Mouse (Mus musculus) liver, embryonic 13.5 days (tissue): ENCODE measurements around the gene Ldlrap1. TPM values are rescaled to one million over a fixed set of nuclear protein-coding genes. Genes with fewer than 3 reads are reported as not detected.
A peak's percentile ranks its signal among the peaks of the same experiment; 100 is the strongest.

Experiments used
- ATAC-seq: fragments of 200-750 bp; cut with Nextera tagmentation; 2 replicates; pipeline ENCODE4 v1.8.0; 2017; ENCODE audit warnings: low read depth, mild to moderate bottlenecking, moderate number of reproducible peaks, moderate library complexity
- DNase-seq: peaks from one replicate; pipeline ENCODE4 v3.0.0; 2022
- H3K27ac ChIP-seq: fragments of 300-500 bp; sonication (generic); 2 replicates; pipeline ENCODE4 v1.5.1; 2015; ENCODE audit warnings: moderate library complexity, mild to moderate bottlenecking, inconsistent platforms
- H3K27me3 ChIP-seq: fragments of 300-500 bp; sonication (generic); 2 replicates; pipeline ENCODE4 v1.6.1; 2015; ENCODE audit warnings: mild to moderate bottlenecking, inconsistent platforms
- H3K36me3 ChIP-seq: fragments of 300-500 bp; sonication (generic); 2 replicates; pipeline ENCODE4 v1.6.1; 2015; ENCODE audit warnings: mild to moderate bottlenecking, inconsistent platforms
- H3K4me1 ChIP-seq: fragments of 300-500 bp; sonication (generic); replicated peaks from 2 replicates; pipeline ENCODE4 v1.6.1; 2015; ENCODE audit warnings: inconsistent platforms
- H3K4me2 ChIP-seq: fragments of 300-500 bp; sonication (generic); 2 replicates; pipeline ENCODE4 v1.6.1; 2015; ENCODE audit warnings: inconsistent platforms, mild to moderate bottlenecking, moderate library complexity
- H3K4me3 ChIP-seq: fragments of 300-500 bp; sonication (generic); replicated peaks from 2 replicates; pipeline ENCODE4 v1.5.1; 2015; ENCODE audit warnings: mild to moderate bottlenecking, inconsistent platforms
- H3K9ac ChIP-seq: fragments of 300-500 bp; sonication (generic); 2 replicates; pipeline ENCODE4 v1.6.1; 2015; ENCODE audit warnings: mild to moderate bottlenecking, inconsistent platforms
- H3K9me3 ChIP-seq: fragments of 300-500 bp; sonication (generic); replicated peaks from 2 replicates; pipeline ENCODE4 v1.6.1; 2016; ENCODE audit warnings: inconsistent platforms
- WGBS: fragments of 180-500 bp; shearing (Covaris S2); methylation state at CpG from one replicate; pipeline ENCODE4 v1.1.7; 2015; ENCODE audit not compliant: insufficient replicate concordance; 5-methylcytosine and 5-hydroxymethylcytosine counted together
- polyA plus RNA-seq: library from polyadenylated mRNA; unstranded; fragments of >200 nt; fragmentation: Nextera tagmentation; extraction: Ambion mirVana; gene quantifications from 2 replicates; pipeline ENCODE4 v1.2.1, GENCODE M21; 2015

The Ldlrap1 gene
- polyA plus RNA-seq, 1 experiment from 2014 or later, result 20.3 TPM

DNA sequence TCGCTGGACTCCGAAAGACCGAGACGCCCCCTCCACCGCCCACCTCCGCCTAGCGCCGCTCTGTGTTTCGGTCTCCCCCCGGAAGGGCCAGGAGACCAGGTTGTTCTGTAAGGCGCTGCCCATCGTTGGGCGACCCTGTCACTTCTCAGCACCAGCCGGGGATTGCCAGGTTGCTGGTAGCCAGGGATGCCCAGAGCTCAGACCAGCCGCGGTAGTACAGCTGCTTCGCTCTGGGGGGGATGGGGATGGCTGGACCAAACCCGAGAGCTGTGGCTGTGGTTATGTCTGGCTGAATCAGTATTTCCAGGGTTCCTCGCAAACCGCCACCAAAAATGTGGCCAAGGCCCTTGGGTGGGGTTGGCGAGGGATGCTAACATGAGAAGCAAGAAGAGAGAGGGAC lies 63.2 kb downstream of the Ldlrap1 start:
- 3% methylated on average over 21 of the region's 21 CpGs for WGBS
- H3K4me2 ChIP-seq, result peak overlapping the region; percentile 90
- no peaks in the 10 kb centered on the region for H3K9me3 ChIP-seq
- peak overlapping the region; percentile 67 for H3K4me3 ChIP-seq
- H3K9ac ChIP-seq, result peak overlapping the region; percentile 35; the same call in 1 of the 2 replicates
- H3K4me1 ChIP-seq, result peaks cover 35% of the 10 kb centered on the region
- ATAC-seq (no peak), DNase-seq (no peak)
- H3K27ac ChIP-seq, result no peak overlapping the region
- peaks cover 78% of the 10 kb centered on the region for H3K27me3 ChIP-seq
- H3K36me3 ChIP-seq, result no peaks in the 10 kb centered on the region

DNA sequence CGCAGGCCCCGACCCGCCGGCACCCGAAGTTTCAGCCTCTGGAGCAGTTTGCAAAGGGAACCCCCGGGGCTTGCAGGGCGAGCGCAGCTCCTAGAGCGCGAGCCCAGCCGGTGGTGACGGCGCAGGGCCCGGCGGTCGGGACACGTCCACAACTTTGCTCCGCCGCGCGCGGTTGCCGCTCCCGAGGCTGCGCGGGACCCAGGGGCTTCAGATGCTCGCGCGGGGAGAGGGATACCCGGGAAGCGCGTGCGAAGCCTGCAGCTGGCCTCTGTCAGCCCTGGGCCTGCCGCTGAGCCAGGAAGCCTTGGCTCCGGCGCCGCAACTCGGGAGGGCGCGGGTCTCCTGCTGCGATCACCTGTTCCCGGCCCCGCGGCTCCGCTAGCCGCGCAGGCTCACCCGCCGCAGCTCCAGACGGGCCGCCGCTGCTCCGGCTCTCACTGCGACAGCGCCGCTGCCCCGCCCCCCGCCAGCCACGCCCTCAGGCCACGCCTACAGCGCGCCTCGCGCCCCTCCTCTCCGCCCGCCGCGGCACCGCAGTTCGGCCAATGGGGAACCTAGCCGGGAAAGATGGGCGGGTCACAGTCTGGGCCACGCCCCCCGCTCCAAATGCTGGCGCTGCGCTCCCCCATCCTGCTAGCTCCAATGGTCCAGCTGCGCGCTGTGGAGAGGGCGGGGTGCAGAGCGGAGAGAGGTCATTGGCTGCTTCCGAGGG lies 63.8 kb downstream of the Ldlrap1 start, which contains the start of gene Man1c1:
TSS of gene Man1c1 (minus strand) at position 456 of the 712 bp plus-strand sequence.
- Histone ChIP-seq H3K4me3 (peak within 1 kb of the TSS; percentile 67), H3K27ac (no peak within 1 kb of the TSS; the same call in none of the 2 replicates), H3K4me2 (peak within 1 kb of the TSS; percentile 90), H3K36me3 (no peaks in the 10 kb centered on the region), H3K27me3 (peaks cover 78% of the 10 kb centered on the region), H3K9ac (peak within 1 kb of the TSS; percentile 69), H3K4me1 (peaks cover 29% of the 10 kb centered on the region), H3K9me3 (no peaks in the 10 kb centered on the region)
- WGBS, result under 1% methylated on average over 71 of the region's 81 CpGs
- DNase-seq (peak; percentile 96), ATAC-seq (peak; percentile 90)

DNA sequence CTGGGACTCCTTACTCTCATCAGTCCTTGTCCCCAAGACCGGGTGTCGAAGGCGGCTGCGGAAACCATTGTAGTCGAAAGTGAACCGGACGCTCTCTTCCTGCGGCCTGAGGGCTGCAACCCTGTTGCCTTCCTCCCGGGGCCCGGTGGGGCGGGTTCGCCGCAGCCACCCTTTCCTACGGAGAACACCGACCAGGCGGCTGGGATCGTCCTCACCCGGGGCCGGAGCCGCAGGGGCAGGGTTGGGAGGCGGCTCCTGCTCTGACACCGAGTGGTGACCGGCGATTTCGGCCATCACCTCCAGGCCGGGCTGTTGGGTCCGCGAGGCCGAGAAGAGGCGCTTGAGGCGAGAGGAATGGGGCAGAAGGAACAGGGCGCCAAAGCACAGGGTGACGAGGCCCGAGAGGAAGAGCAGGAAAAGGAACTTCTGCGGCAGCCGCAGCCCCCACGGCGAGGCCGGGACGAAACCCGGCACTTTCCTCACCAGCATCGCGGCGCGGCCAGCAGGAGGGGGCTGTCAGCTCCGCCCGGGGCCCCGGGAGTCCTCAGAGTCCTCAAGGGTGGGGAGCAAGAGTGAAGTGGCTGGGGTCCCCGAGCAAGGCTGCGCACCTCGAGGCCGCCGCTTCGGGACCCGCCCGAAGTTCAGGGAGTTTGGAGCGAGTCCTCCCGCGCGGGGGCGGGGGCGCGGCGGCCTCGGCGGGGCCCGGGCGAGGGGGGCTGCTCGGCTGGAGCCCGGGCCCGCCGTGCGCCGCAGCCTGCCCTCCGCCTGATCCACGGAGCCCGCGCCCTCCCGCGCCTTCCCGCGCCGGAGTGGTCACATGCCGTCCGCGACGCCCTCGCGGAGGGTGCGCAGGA lies 64.6 kb downstream of the Ldlrap1 start:
- H3K27me3 ChIP-seq, result peaks cover 78% of the 10 kb centered on the region
- H3K9ac ChIP-seq, result peak overlapping the region; percentile 69
- H3K4me2 ChIP-seq, result peak overlapping the region; percentile 90
- no peaks in the 10 kb centered on the region for H3K36me3 ChIP-seq
- peaks cover 28% of the 10 kb centered on the region for H3K4me1 ChIP-seq
- WGBS, result 1% methylated on average over 80 of the region's 90 CpGs
- ATAC-seq, result no peak
- H3K27ac ChIP-seq, result no peak overlapping the region; the same call in none of the 2 replicates
- no peak for DNase-seq
- H3K4me3 ChIP-seq, result peak overlapping the region; percentile 67
- H3K9me3 ChIP-seq, result no peaks in the 10 kb centered on the region

DNA sequence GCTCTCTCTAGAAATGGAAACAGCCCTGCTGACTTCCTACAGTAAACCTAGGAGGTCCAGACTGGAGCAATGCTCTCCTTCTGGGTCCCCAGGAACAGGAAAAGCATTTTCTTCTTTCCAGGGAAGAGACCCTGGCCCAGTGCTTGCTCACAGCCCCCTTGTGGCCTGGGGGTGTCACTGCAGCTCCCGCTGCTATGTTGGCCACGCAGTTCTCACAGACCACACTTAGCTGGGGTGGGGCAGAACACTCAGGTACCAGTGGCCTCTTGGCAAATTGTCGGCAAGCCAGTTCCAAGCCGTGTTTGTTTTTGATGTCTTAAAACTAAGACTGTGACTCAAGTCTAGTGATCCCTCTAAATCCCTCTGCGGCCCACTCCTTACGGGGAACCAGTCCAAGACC lies 65.9 kb downstream of the Ldlrap1 start:
- Histone ChIP-seq H3K4me3 (peak overlapping the region; percentile 67), H3K9ac (peak overlapping the region; percentile 11; the same call in 1 of the 2 replicates), H3K27ac (no peak overlapping the region), H3K27me3 (peaks cover 67% of the 10 kb centered on the region), H3K36me3 (no peaks in the 10 kb centered on the region), H3K4me1 (peaks cover 28% of the 10 kb centered on the region), H3K9me3 (no peaks in the 10 kb centered on the region), H3K4me2 (peak overlapping the region; percentile 90)
- ATAC-seq (no peak), DNase-seq (peak; percentile 24)
- WGBS, result 35% methylated on average over 6 of the region's 6 CpGs

DNA sequence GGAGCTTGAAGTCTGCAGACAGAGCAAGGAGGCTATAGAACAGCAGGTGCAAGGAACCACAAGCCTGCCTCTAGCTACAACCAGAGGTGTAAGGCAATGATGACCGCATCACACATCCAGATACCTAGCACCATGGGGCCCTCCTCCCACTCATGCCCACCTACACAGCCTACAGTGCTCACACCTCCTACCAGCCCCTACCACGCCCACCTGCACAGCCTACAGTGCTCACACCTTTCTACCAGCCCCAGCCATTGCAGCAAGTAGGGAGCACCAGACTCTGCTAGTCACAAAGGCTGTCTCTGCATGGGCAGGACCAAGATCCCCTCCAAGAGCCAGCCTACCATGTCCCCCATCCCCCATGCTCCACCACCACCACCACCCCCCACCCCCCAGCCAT lies 66.9 kb downstream of the Ldlrap1 start:
- Histone ChIP-seq H3K4me3 (no peak overlapping the region), H3K27me3 (peaks cover 63% of the 10 kb centered on the region), H3K4me1 (peaks cover 28% of the 10 kb centered on the region), H3K9me3 (no peaks in the 10 kb centered on the region), H3K36me3 (no peaks in the 10 kb centered on the region), H3K27ac (no peak overlapping the region), H3K4me2 (no peak overlapping the region), H3K9ac (no peak overlapping the region)
- DNase-seq (no peak), ATAC-seq (no peak)
- WGBS, result 65% methylated on average over 2 of the region's 2 CpGs

DNA sequence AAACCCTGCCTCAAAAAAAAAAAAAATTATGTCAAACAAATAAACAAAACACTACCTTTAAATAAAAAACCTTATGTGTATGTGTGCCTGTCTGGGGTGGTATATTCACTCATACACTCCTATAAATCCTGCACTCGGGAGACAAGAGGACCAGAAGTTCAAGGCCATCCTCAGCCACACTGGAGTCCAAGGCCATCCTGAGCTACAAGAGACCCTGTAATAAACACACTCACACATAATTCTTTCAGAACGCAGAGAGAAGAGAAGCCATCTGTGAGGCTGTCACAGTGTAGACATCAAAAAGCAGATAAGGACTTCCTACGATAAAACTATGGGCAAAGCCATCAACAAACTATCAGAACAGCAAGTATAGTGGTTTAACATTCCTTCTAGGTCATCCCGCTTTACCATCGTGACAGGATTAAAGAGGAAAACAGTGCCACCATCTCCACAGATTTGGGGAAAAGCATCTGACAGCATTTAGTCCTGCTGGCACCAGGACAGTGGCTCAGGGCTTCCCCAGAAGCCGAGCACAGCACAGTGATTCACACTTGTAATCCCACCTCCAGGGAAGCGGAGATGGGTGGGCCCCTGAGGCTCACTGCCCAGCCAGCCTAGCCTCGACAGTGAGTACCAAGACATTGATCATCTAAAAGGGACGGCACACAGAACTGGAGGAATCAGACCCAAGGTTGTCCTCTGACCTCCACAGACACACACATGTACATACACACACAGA lies 74.5 kb downstream of the Ldlrap1 start:
- Histone ChIP-seq H3K27ac (no peak overlapping the region), H3K9me3 (peaks cover 5% of the 10 kb centered on the region; the same call in 1 of the 2 replicates), H3K9ac (no peak overlapping the region), H3K36me3 (peaks cover 5% of the 10 kb centered on the region), H3K4me2 (no peak overlapping the region), H3K4me3 (no peak overlapping the region), H3K27me3 (no peaks in the 10 kb centered on the region), H3K4me1 (no peaks in the 10 kb centered on the region)
- WGBS, result 62% methylated on average over 9 of the region's 9 CpGs
- DNase-seq, result no peak
- no peak for ATAC-seq

DNA sequence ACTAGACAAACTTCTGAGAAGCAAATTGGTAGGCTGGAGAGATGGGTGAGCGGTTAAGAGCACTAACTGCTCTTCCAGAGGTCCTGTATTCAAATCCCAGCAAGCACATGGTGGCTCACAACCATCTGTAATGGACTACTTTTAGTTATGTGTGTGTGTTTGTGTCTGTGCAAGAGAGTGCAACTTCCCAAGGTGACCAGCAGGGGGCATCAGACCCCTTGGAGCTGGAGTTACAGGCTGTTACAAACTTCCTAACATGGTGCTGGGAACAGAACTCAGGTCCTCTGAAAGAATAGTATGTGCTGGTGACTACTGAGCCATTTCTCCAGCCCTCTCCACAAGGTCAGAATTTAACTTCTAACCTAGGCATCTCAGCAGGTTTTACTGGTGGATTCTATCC lies 75.4 kb downstream of the Ldlrap1 start:
- WGBS, result 67% methylated on average over 1 of the region's 1 CpGs
- DNase-seq (no peak), ATAC-seq (no peak)
- Histone ChIP-seq H3K4me1 (no peaks in the 10 kb centered on the region), H3K36me3 (peaks cover 5% of the 10 kb centered on the region), H3K9me3 (peaks cover 5% of the 10 kb centered on the region; the same call in 1 of the 2 replicates), H3K4me2 (no peak overlapping the region), H3K9ac (no peak overlapping the region), H3K27me3 (no peaks in the 10 kb centered on the region), H3K27ac (no peak overlapping the region), H3K4me3 (no peak overlapping the region)

Other genes with a start within 250 kb of the Ldlrap1 start
- gene Mtfr1l, start 232.6 kb downstream of the Ldlrap1 start, polyA plus RNA-seq, result 53.7 and 59.2 TPM in 2 replicates
- gene Selenon, start 215.9 kb downstream of the Ldlrap1 start, polyA plus RNA-seq, result 1.8 and 2.3 TPM in 2 replicates
- gene Man1c1, start 63.7 kb downstream of the Ldlrap1 start, polyA plus RNA-seq, result 1.2 and 1.3 TPM in 2 replicates
- 19.0 and 23.3 TPM in 2 replicates for gene Maco1, start 85.3 kb upstream of the Ldlrap1 start, polyA plus RNA-seq
- 545 and 561 TPM in 2 replicates for gene Rhd, start 96.5 kb upstream of the Ldlrap1 start, polyA plus RNA-seq
- gene Tmem50a, start 147.0 kb upstream of the Ldlrap1 start, polyA plus RNA-seq, result 83.1 and 92.7 TPM in 2 replicates
- gene Rsrp1, start 155.6 kb upstream of the Ldlrap1 start, polyA plus RNA-seq, result 232 and 286 TPM in 2 replicates
- gene Syf2, start 162.9 kb upstream of the Ldlrap1 start, polyA plus RNA-seq, result 61.7 and 77.5 TPM in 2 replicates